Mouse (Mus musculus): ENCODE data around the gene Olfr282.
"Not testable (repeated sequence)": the region's sequence is repeated elsewhere in the genome, so short reads cannot be mapped to it uniquely, and the experiment has no call there.

Gene Olfr282

GRCm38 (mm10) chr15:98430925-98431324 is at the start of gene Olfr282:
Olfr282 (plus strand) TSS chr15:98431225.
- not testable (repeated sequence) for DNase-seq (ENCODE audit: low read depth, low spot score)

DNA sequence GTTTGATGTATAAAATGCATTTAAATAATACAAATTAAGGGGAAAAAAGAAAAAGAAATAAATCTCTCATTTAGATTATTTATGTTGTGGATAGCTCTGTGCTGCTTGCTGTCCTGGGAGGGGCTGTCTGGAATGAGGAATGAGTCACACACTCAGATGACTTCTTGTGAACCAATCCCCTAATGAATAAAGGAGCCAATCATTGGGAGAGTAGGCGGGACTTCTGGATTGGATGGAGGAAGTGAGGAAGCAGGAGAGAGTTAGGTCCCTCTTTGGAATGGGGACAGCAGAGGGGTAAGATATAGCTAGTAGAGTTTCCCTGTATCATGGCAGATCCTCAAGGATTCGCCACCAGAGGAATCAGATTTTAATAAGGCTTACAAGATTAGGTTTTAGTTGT is 43.4 kb upstream of the Olfr282 start:
- peak; percentile 63 for DNase-seq (ENCODE audit: low read depth, low spot score)

DNA sequence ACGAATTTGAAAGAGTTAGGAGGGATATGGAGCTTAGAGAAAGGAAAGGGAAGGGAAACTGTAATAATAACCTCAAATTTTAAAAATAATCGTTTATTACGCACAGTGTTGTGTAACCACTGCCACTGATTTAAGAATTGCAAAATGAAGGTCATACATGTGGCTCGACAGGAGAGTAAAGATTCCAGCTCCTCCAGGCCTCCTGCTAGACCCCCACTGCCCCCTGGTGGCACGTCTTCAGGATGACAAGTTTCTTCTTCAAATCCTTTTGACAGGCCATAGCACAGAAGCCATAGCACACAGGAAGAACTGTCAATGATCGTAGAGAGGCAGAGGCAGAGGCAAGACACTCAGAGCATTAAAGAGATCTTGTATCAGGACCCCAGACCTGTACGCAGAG is 41.2 kb upstream of the Olfr282 start:
- DNase-seq (ENCODE audit: low read depth, low spot score): peak; percentile 82

DNA sequence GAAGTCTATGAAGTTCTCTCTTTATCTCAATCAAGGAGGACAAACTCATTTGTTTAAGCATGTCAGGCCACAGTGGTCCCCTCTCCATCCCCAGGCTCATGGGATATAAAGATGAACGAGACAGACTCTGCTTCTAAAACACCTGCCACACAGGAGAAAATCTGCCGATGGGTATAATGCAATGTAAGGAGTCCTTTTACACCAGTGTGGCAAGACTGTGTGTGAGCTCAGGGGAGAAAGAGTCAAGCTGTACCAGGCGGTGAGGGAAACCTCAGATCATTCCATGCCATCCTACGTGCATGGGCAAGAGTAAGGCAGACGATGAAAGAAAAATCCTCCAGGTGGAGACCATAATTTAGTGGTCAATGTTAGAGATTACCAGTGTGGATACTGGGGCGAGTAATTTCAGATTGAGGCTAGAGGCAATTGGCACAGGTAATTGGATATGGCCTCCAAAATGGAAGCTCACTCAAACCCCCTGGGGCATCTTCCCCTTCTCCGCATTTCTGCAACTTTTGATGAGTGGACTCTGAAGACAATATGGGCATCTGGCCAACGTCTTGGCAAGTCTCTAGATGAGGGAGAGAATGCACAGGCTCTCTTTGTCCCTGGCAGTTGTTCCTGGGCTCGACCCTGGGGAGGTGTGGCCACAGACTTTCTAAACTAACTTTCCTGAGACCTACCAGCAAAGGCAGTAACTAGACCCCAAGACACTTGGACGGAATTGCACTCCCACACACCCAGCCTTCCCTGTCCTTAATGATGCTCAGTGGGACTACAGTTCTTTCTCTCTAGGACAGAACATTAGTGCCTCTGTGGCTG is 39.7 kb upstream of the Olfr282 start:
- DNase-seq (ENCODE audit: low read depth, low spot score): no peak

- no peak for DNase-seq (ENCODE audit: low read depth, low spot score)
These were observed 39.2 kb upstream of the Olfr282 start for GRCm38 (mm10) chr15:98391903-98392187.

DNA sequence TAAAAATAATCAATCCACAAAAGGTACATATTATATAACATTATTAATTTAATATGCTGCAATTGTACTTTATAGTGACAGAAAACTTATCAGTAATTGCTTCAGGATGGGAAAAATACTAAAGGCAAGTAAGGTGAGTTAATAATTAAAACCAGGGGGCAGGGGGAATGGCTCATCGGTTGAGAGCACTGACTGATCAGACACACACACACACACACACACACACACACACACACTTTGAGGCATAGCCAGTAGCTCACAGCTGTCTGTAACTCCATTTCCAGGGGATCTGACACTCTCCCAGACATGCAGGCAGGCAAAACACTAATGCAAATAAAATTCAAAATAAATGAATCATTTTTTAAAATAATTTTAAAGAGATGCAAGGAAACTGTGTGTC is 33.9 kb upstream of the Olfr282 start:
- no peak for DNase-seq (ENCODE audit: low read depth, low spot score)

DNA sequence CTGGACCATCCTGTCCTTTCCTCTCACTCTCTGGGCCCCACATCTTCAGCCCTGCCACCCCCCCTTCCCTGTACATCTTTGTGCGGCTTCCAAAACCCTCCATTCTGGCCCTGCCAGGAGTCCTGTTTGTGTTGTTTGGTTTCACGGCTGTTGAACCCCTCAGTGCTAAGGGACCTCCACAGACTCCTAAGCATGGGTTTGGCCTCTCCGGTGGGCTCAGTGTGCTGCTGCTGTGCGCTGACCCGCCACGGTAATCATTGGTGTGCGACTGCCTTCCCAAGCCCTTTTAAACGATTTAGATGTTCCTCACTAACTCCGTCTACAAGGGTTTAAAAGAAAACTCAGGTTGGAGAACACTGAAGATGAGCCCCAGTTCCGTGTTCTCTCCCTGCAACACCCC is 28.7 kb upstream of the Olfr282 start:
- no peak for DNase-seq (ENCODE audit: low read depth, low spot score)

DNA sequence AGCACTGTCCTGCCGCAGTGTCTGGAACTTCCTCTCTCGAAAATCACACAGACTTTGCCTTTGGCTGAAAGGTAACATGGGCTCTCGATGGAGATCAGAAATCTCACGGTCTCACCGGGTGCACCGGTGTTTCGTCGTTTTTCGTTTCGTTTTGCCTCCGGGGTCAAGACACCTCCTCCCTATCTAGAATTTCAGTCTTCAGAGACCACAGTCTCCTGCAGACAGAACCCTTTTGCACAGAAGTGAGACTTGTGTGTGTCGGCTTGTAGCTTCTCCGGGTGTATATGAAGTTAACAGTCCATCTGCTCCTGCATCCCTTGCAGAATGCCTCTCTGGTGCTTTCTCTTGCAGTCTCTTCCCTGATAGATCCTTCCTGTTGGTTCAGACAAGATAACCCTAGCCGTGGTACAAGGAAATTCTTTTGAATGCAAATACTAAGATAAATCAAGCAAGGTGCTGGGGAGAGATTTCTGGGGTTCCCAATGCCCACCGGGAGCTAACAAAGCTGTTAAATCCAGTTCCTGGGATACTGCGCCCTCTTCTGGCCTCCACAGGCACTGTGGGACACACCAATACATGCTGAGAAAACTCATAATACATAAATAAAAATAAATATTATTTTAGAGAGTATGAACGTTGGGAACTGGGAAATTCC is 22.5 kb upstream of the Olfr282 start:
- no peak for DNase-seq (ENCODE audit: low read depth, low spot score)

DNA sequence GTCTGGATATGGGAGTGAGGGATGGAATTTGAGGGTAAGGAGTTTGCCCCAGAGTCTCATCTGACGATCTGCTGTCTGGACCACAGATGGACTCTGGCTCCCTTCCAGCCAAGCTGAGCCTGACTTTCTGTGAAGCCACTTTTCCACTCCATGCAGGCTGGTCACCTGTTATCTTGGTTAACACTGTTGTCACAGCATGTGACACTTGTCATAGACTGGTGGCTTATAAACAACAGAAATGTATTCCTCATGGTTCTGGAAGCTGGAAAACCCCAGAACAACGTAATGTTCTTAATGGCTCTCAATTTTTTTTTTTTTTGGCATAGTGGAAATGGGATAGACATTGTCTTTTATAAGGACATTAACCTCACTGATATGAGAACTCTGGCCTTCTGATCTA is 21.4 kb upstream of the Olfr282 start:
- no peak for DNase-seq (ENCODE audit: low read depth, low spot score)

- no peak for DNase-seq (ENCODE audit: low read depth, low spot score)
These were observed 20.8 kb upstream of the Olfr282 start for GRCm38 (mm10) chr15:98410249-98410648.

DNA sequence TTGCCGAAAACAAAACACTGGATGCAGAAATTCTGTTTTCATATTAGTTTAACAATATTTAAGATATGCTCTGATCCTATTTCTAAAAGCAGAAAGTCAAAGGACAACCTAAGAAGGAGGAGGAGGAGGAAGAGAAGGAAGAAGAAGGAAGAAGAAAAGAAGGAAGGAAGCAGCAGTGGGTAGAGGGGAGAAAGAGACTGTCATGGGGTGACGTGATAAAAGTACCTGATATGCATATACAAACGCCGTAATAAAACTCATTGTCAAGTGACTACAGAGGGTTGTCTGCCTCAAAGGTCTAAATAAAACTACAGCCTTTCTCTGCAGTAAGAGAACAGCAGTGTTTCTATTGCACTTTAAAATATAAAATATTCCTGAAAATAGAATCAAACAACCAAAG is 15.0 kb upstream of the Olfr282 start:
- DNase-seq (ENCODE audit: low read depth, low spot score): no peak

- not testable (repeated sequence) for DNase-seq (ENCODE audit: low read depth, low spot score)
These were observed 14.2 kb upstream of the Olfr282 start for GRCm38 (mm10) chr15:98416802-98417201.

- DNase-seq (ENCODE audit: low read depth, low spot score): peak; percentile 39
These were observed 13.7 kb upstream of the Olfr282 start for GRCm38 (mm10) chr15:98417285-98417684.

DNA sequence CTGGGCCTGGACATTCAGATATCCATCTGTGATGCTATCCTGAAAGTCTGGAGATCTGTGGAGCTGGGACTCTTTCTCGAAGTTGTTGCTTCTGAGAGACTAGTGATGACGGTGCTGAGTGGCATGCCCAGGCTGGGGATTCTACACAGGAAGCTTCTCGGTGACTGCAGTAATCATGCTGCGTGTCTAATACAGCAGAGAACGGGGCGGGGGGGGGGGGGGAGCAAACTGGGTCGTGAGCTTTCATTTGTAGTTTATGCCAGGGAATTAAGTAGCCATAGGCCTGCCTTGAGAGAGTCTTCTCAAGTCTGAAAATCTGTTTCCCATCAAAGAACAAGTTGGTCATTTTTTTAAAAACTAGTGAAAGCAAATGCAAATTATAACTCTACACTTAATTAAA is 12.9 kb upstream of the Olfr282 start:
- no peak for DNase-seq (ENCODE audit: low read depth, low spot score)

GRCm38 (mm10) chr15:98420897-98421296 is 10.1 kb upstream of the Olfr282 start:
- no peak for DNase-seq (ENCODE audit: low read depth, low spot score)

DNA sequence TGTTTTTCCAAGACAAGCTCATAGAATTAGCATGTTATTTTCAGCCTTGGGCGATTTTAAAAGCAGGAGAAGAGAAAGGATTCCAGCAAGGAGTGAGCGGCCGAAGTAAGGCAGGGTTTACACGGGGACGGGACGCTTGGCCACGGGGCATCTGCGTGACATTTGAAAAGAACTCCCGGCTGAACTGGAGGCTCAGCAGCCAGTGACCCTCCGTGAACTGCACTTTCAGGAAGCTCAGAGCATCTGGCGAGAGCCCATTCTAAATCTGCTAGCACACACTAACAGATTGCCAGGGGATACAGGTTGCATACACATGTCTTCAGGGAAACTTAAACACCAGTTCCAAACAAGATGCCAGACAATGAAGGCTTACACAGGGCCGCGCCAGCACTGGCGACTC is 6.7 kb upstream of the Olfr282 start:
- no peak for DNase-seq (ENCODE audit: low read depth, low spot score)

DNA sequence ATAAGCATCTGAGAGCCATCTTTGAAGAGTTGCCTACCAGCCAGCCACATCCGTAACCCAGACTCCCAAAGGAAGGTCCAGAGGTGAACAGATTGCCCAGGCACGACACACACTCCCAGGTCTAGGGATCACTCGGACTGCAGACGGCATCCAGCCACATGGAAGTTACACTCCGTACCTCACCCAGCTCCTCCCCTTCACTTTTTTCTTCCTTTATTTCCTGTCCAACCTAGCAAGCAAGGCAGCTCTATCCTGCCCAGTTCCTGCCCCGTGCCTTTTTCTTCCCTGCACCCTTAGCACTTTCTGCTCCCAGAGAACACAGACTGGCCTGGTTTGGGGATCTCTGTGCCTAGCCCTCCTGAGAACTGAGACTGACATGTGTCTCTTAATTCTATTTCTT is 6.3 kb upstream of the Olfr282 start:
- DNase-seq (ENCODE audit: low read depth, low spot score): no peak

GRCm38 (mm10) chr15:98425188-98425587 is 5.8 kb upstream of the Olfr282 start:
- DNase-seq (ENCODE audit: low read depth, low spot score): no peak

DNA sequence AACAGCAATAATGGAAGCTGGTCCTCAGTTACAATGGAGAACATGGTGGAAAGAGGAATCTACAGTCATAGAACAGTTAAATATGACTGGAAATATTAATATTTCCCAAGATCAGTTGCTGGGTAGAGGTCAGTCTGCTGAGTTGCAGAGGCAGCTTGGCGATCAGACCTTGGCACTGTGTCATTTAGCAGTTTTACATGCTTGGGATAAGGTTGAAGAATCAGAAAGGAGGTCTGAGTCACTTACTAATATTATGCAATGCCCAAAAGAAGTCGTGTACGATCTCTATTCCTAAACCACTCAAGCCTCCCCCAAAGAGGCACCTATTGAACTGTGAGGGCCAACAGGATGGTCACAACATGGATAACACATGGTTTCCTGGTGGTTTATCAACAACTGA is 13.5 kb downstream of the Olfr282 start:
- DNase-seq (ENCODE audit: low read depth, low spot score): no peak

- DNase-seq (ENCODE audit: low read depth, low spot score): peak; percentile 53
These were observed 17.5 kb downstream of the Olfr282 start for GRCm38 (mm10) chr15:98448521-98448920.

DNA sequence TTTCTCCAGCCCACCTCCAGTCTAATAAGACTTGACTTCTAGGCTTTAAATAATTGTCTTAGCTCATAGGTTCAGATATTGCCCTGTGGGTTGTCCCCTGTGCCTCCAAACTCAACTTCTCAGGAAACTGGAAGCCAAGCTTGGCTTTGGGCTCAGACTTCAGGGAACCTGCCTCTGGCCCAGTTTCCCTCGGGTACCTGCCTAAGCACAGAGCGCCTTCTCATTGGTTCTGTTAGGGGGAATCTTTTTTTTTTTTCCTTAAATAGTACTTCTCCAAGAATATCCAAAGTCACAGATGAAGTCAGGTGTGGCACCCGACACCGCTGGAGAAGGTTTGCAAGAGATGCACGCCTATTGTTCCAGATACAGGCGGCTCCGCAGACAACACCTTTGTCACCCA is 21.3 kb downstream of the Olfr282 start, which contains the start of gene Olfr281:
Olfr281 (plus strand) TSS at position 301 of the 400 bp plus-strand sequence.
- no peak for DNase-seq (ENCODE audit: low read depth, low spot score)

- no peak for DNase-seq (ENCODE audit: low read depth, low spot score)
These were observed 38.6 kb downstream of the Olfr282 start, which contains the start of gene OR5BS1P for GRCm38 (mm10) chr15:98469596-98469995. OR5BS1P (plus strand) TSS chr15:98469896.

- no peak for DNase-seq (ENCODE audit: low read depth, low spot score)
These were observed 40.5 kb downstream of the Olfr282 start for GRCm38 (mm10) chr15:98471539-98471938.

Data from ZHBTc4 (cell line).